Mouse (Mus musculus): ENCODE results near the gene Gm3147. TPM values are rescaled to one million over a fixed set of nuclear protein-coding genes. Genes with fewer than 3 reads are reported as not detected.

Gm3147 gene
- not detected in 2 replicates for polyA plus RNA-seq (2012; rRNA removed)

GRCm38 (mm10) chr5:94616242-94616641 is at the start of gene Gm3147:
Gm3147 (minus strand) TSS chr5:94616342.

DNA sequence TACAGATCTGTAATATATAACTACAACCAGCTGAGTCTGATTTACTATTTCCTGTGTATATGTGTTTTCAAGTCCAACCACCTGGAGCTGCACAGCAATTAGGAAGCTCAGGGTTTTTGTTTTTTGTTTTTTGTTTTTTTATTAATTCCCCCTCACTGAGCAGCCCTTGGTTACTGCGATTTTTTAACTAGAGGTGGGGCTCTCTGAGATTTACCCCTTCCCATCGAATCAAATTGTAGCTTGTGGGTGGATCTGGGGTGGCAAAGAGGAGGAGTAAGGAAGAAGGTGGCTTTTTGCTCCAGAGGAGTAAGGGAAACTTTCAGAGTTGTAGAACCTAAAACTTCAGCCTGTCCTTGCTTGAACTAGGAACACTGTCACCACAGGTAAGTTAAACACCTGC is 31.9 kb upstream of the Gm3147 start, which contains the start of gene Gm6205:
Gm6205 (plus strand) TSS at position 301 of the 400 bp plus-strand sequence.

GRCm38 (mm10) chr5:94623679-94624078 is 7.5 kb upstream of the Gm3147 start, which contains the start of gene Gm6509:
Gm6509 (plus strand) TSS chr5:94623979.

Other genes starting within 250 kb of the Gm3147 start
- not detected in 2 replicates for gene Gm7682, start 170.6 kb downstream of the Gm3147 start, polyA plus RNA-seq (2012; rRNA removed)
- not detected in 2 replicates for gene Gm3139, start 90.1 kb downstream of the Gm3147 start, polyA plus RNA-seq (2012; rRNA removed)
- not detected in 2 replicates for gene Gm6509, start 7.6 kb upstream of the Gm3147 start, polyA plus RNA-seq (2012; rRNA removed)
- gene Gm6205, start 32.0 kb upstream of the Gm3147 start, polyA plus RNA-seq (2012; rRNA removed) = not detected in 2 replicates
- gene Gm3183, start 249.1 kb upstream of the Gm3147 start, polyA plus RNA-seq (2012; rRNA removed) = not detected in 2 replicates